Comparison of ENCODE assay signal across 24 mouse cellular contexts in genomic region chr3:85669844-85670243, GRCm38 (mm10).
DNase-seq lines count a peak whose midpoint lies in the region; ATAC-seq and TF ChIP-seq lines count a peak whose summit lies in the region.
"Had no signal": no experiment of that assay in that cellular context is flagged by ENCODE, and none has a peak within 500 bp of the region (broad histone marks: within the 10 kb centered on the region; RNA-seq: fewer than 3 reads in every experiment).

No protein-coding gene starts in this region.

- peak overlapping the region; percentile 67 for H3K27ac ChIP-seq in layer of hippocampus, adult 2 months
- H3K27ac ChIP-seq in lung, embryonic 15.5 days, result no peak overlapping the region
- H3K27ac ChIP-seq in lung, postnatal 0 days (ENCODE audit: low read length), result no peak overlapping the region
- no peak overlapping the region for H3K27ac ChIP-seq in midbrain, embryonic 11.5 days (ENCODE audit: low read depth, low read length)
- no peak overlapping the region for H3K27ac ChIP-seq in midbrain, embryonic 15.5 days
- H3K27ac ChIP-seq: embryonic facial prominence, embryonic 10.5 days; embryonic facial prominence, embryonic 12.5 days; forebrain, embryonic 13.5 days; forebrain, embryonic 15.5 days had no signal

- no peaks in the 10 kb centered on the region for H3K27me3 ChIP-seq in lung, embryonic 15.5 days
- no peaks in the 10 kb centered on the region for H3K27me3 ChIP-seq in lung, postnatal 0 days (replicated peaks; ENCODE audit: insufficient read depth, low read length)
- H3K27me3 ChIP-seq in midbrain, embryonic 11.5 days (ENCODE audit: control insufficient read depth, insufficient read depth, low read length), result no peaks in the 10 kb centered on the region
- H3K27me3 ChIP-seq in midbrain, embryonic 15.5 days (replicated peaks), result no peaks in the 10 kb centered on the region
- H3K27me3 ChIP-seq: CH12.LX; embryonic facial prominence, embryonic 12.5 days; forebrain, embryonic 13.5 days; forebrain, embryonic 15.5 days; Patski had no signal

- no peaks in the 10 kb centered on the region for H3K36me3 ChIP-seq in lung, embryonic 15.5 days
- 0 out of 2 replicates have a peak, but pooled peaks cover 5% of the 10 kb centered on the region for H3K36me3 ChIP-seq in lung, postnatal 0 days (ENCODE audit: insufficient read depth, low read length)
- H3K36me3 ChIP-seq in midbrain, embryonic 11.5 days (ENCODE audit: control insufficient read depth, insufficient read depth, low read length), result no peaks in the 10 kb centered on the region
- no peaks in the 10 kb centered on the region for H3K36me3 ChIP-seq in midbrain, embryonic 15.5 days (replicated peaks)
- H3K36me3 ChIP-seq: embryonic facial prominence, embryonic 10.5 days; embryonic facial prominence, embryonic 12.5 days; forebrain, embryonic 15.5 days; G1E had no signal

- no peak for DNase-seq in layer of hippocampus, adult 2 months (ENCODE audit: low spot score in 2 of 2)
- DNase-seq in layer of hippocampus, adult 18-20 months (ENCODE audit: low spot score in 2 of 2), result no peak
- no peak for DNase-seq in lung, postnatal 0 days (ENCODE audit: low spot score)
- DNase-seq in midbrain, embryonic 11.5 days (ENCODE audit: low spot score, missing footprints), result peak; percentile 12
- DNase-seq: adrenal gland, adult 8-10 months; adrenal gland, postnatal 14 days; adrenal gland, postnatal 36 days; B cell, adult 2 months; cerebellum, adult 11-12 months; cerebellum, adult 2 months; cerebellum, adult 9-10 months; cerebellum, postnatal 10 days; cerebellum, postnatal 25 days had no signal

- no peak overlapping the region for H3K4me3 ChIP-seq in layer of hippocampus, adult 2 months
- no peak overlapping the region for H3K4me3 ChIP-seq in lung, embryonic 15.5 days
- H3K4me3 ChIP-seq in lung, postnatal 0 days (ENCODE audit: low read depth, low read length), result no peak overlapping the region
- no peak overlapping the region for H3K4me3 ChIP-seq in midbrain, embryonic 11.5 days (ENCODE audit: low read depth, low read length)
- no peak overlapping the region for H3K4me3 ChIP-seq in midbrain, embryonic 15.5 days
- H3K4me3 ChIP-seq: embryonic facial prominence, embryonic 10.5 days; embryonic facial prominence, embryonic 12.5 days; forebrain, embryonic 13.5 days; forebrain, embryonic 15.5 days had no signal

- no peak for TF ChIP-seq CTCF in layer of hippocampus, adult 2 months (conservative IDR thresholded peaks at IDR 0.05)
- no peak for TF ChIP-seq CTCF in lung, postnatal 0 days (IDR thresholded peaks at IDR 0.05)

- ATAC-seq in lung, embryonic 15.5 days (ENCODE audit: borderline replicate concordance, extremely low read depth, low FRiP score, low TSS enrichment), result peak; percentile 47; the same call in 1 of the 2 replicates
- ATAC-seq in lung, postnatal 0 days, result no peak
- no peak for ATAC-seq in midbrain, embryonic 11.5 days (ENCODE audit: low FRiP score)
- no peak for ATAC-seq in midbrain, embryonic 15.5 days (replicated peaks)
- ATAC-seq: activated CD4-positive, CD25-positive, alpha-beta regulatory T cell, adult 4 months; CD4-positive, CD25-positive, alpha-beta regulatory T cell, adult 4 months; forebrain, embryonic 13.5 days; forebrain, embryonic 15.5 days; Patski had no signal

- no peaks in the 10 kb centered on the region for H3K9me3 ChIP-seq in lung, embryonic 15.5 days
- H3K9me3 ChIP-seq in lung, postnatal 0 days (ENCODE audit: low read length), result no peaks in the 10 kb centered on the region
- no peaks in the 10 kb centered on the region for H3K9me3 ChIP-seq in midbrain, embryonic 11.5 days (ENCODE audit: control insufficient read depth, low read length)
- no peaks in the 10 kb centered on the region for H3K9me3 ChIP-seq in midbrain, embryonic 15.5 days
- H3K9me3 ChIP-seq: embryonic facial prominence, embryonic 10.5 days; embryonic facial prominence, embryonic 12.5 days; forebrain, embryonic 13.5 days; forebrain, embryonic 15.5 days; G1E had no signal

- TF ChIP-seq EP300 in lung, postnatal 0 days (IDR thresholded peaks at IDR 0.05), result no peak

- WGBS in lung, embryonic 15.5 days, result 53% methylated on average over 6 of the region's 6 CpGs
- 61% methylated on average over 6 of the region's 6 CpGs for WGBS in lung, postnatal 0 days
- 88% methylated on average over 6 of the region's 6 CpGs for WGBS in midbrain, embryonic 11.5 days
- WGBS in midbrain, embryonic 15.5 days, result 87% methylated on average over 6 of the region's 6 CpGs

- no peak overlapping the region for H3K9ac ChIP-seq in lung, embryonic 15.5 days
- no peak overlapping the region for H3K9ac ChIP-seq in lung, postnatal 0 days (replicated peaks; ENCODE audit: low read depth)
- no peak overlapping the region for H3K9ac ChIP-seq in midbrain, embryonic 11.5 days (ENCODE audit: low read length)
- no peak overlapping the region for H3K9ac ChIP-seq in midbrain, embryonic 15.5 days
- H3K9ac ChIP-seq: embryonic facial prominence, embryonic 12.5 days; forebrain, embryonic 13.5 days; forebrain, embryonic 15.5 days had no signal

- no peak overlapping the region for H3K4me2 ChIP-seq in lung, embryonic 15.5 days
- H3K4me2 ChIP-seq in lung, postnatal 0 days (replicated peaks; ENCODE audit: low read depth, low read length), result no peak overlapping the region
- H3K4me2 ChIP-seq in midbrain, embryonic 11.5 days, result no peak overlapping the region
- H3K4me2 ChIP-seq in midbrain, embryonic 15.5 days, result no peak overlapping the region
- H3K4me2 ChIP-seq: embryonic facial prominence, embryonic 12.5 days; forebrain, embryonic 13.5 days; forebrain, embryonic 15.5 days had no signal

- no peaks in the 10 kb centered on the region for H3K4me1 ChIP-seq in lung, embryonic 15.5 days
- H3K4me1 ChIP-seq in lung, postnatal 0 days (ENCODE audit: insufficient read depth, low read depth, low read length), result no peaks in the 10 kb centered on the region
- no peaks in the 10 kb centered on the region for H3K4me1 ChIP-seq in midbrain, embryonic 11.5 days (ENCODE audit: control insufficient read depth, insufficient read depth, low read length)
- H3K4me1 ChIP-seq in midbrain, embryonic 15.5 days, result no peaks in the 10 kb centered on the region
- H3K4me1 ChIP-seq: embryonic facial prominence, embryonic 10.5 days; embryonic facial prominence, embryonic 12.5 days; forebrain, embryonic 13.5 days; forebrain, embryonic 15.5 days had no signal
